Mouse (Mus musculus) neural tube, embryonic 14.5 days (tissue): ENCODE data around the gene Fcgr3. TPM values are rescaled to one million over a fixed set of nuclear protein-coding genes. Genes with fewer than 3 reads are reported as not detected.

Experiments
- ATAC-seq: fragments of 200-750 bp; cut with Nextera tagmentation; 2 replicates; pipeline ENCODE4 v1.8.0; 2017; ENCODE audit warnings: low read depth, mild to moderate bottlenecking, moderate TSS enrichment, moderate library complexity
- H3K27ac ChIP-seq: fragments of 300-500 bp; sonication (generic); 2 replicates; pipeline ENCODE4 v1.5.1; 2014; ENCODE audit warnings: low read depth, mild to moderate bottlenecking, control low read depth, low read length, moderate library complexity, mixed read lengths
- H3K27me3 ChIP-seq: fragments of 300-500 bp; sonication (generic); 2 replicates; pipeline ENCODE4 v1.6.1; 2014; ENCODE audit warnings: low read length; ENCODE audit not compliant: control insufficient read depth, insufficient read depth
- H3K36me3 ChIP-seq: fragments of 300-500 bp; sonication (generic); 2 replicates; pipeline ENCODE4 v1.6.1; 2014; ENCODE audit warnings: low read length, mixed read lengths; ENCODE audit not compliant: control insufficient read depth, insufficient read depth
- H3K4me1 ChIP-seq: fragments of 300-500 bp; sonication (generic); 2 replicates; pipeline ENCODE4 v1.6.1; 2014; ENCODE audit warnings: low read length; ENCODE audit not compliant: control insufficient read depth, insufficient read depth
- H3K4me2 ChIP-seq: fragments of 300-500 bp; sonication (generic); 2 replicates; pipeline ENCODE4 v1.6.1; 2014; ENCODE audit warnings: mild to moderate bottlenecking, low read depth, low read length, control low read depth
- H3K4me3 ChIP-seq: fragments of 300-500 bp; sonication (generic); 2 replicates; pipeline ENCODE4 v1.5.1; 2014; ENCODE audit warnings: low read depth, low read length, control low read depth, mixed read lengths
- H3K9ac ChIP-seq: fragments of 300-500 bp; sonication (generic); replicated peaks from 2 replicates; pipeline ENCODE4 v1.6.1; 2014; ENCODE audit warnings: low read depth, mild to moderate bottlenecking, control low read depth, low read length, mixed read lengths
- H3K9me3 ChIP-seq: fragments of 300-500 bp; sonication (generic); 2 replicates; pipeline ENCODE4 v1.6.1; 2016; ENCODE audit warnings: low read length; ENCODE audit not compliant: control insufficient read depth
- WGBS: fragments of 180-500 bp; shearing (Covaris S2); extraction: QIAGEN DNeasy Blood & Tissue Kit; methylation state at CpG from one replicate; pipeline ENCODE4 v1.1.7; 2014; 5-methylcytosine and 5-hydroxymethylcytosine counted together
- microRNA-seq: library from miRNA; unstranded; fragments of <30 nt; microRNA quantifications from one replicate; pipeline ENCODE4, GENCODE M21; 2016
- polyA plus RNA-seq: library from polyadenylated mRNA; unstranded; fragments of >200 nt; fragmentation: Nextera tagmentation; extraction: Ambion mirVana; gene quantifications from 2 replicates; pipeline ENCODE4 v1.2.1, GENCODE M21; 2014

Fcgr3 gene
- polyA plus RNA-seq, 1 experiment from 2014 or later = 5.5 TPM

GRCm38 (mm10) chr1:171016676-171017356 is 47.9 kb downstream of the Fcgr3 start:
- H3K27ac ChIP-seq = no peak overlapping the region
- H3K4me2 ChIP-seq = no peak overlapping the region
- H3K36me3 ChIP-seq = no peaks in the 10 kb centered on the region
- H3K27me3 ChIP-seq = no peaks in the 10 kb centered on the region
- H3K4me3 ChIP-seq = no peak overlapping the region
- 91% methylated on average over 6 of the region's 6 CpGs for WGBS
- no peaks in the 10 kb centered on the region for H3K4me1 ChIP-seq
- no peaks in the 10 kb centered on the region for H3K9me3 ChIP-seq
- no peak for ATAC-seq
- no peak overlapping the region for H3K9ac ChIP-seq

GRCm38 (mm10) chr1:171011733-171012132 is 53.0 kb downstream of the Fcgr3 start:
- Histone ChIP-seq H3K9ac (no peak overlapping the region), H3K27me3 (no peaks in the 10 kb centered on the region), H3K36me3 (no peaks in the 10 kb centered on the region), H3K4me3 (no peak overlapping the region), H3K9me3 (no peaks in the 10 kb centered on the region), H3K4me1 (no peaks in the 10 kb centered on the region), H3K4me2 (no peak overlapping the region), H3K27ac (no peak overlapping the region)
- 83% methylated on average over 4 of the region's 4 CpGs for WGBS
- no peak for ATAC-seq

- no peak overlapping the region for H3K9ac ChIP-seq
- H3K4me1 ChIP-seq = no peaks in the 10 kb centered on the region
- H3K36me3 ChIP-seq = no peaks in the 10 kb centered on the region
- ATAC-seq = no peak
- H3K4me2 ChIP-seq = no peak overlapping the region
- no peaks in the 10 kb centered on the region for H3K27me3 ChIP-seq
- 90% methylated on average over 2 of the region's 2 CpGs for WGBS
- H3K4me3 ChIP-seq = no peak overlapping the region
- H3K9me3 ChIP-seq = no peaks in the 10 kb centered on the region
- H3K27ac ChIP-seq = no peak overlapping the region
Observed at GRCm38 (mm10) chr1:171006905-171007304, 57.8 kb downstream of the Fcgr3 start.

GRCm38 (mm10) chr1:171006335-171006734 is 58.4 kb downstream of the Fcgr3 start:
- Histone ChIP-seq H3K4me1 (no peaks in the 10 kb centered on the region), H3K4me2 (no peak overlapping the region), H3K36me3 (no peaks in the 10 kb centered on the region), H3K4me3 (no peak overlapping the region), H3K27ac (no peak overlapping the region), H3K27me3 (no peaks in the 10 kb centered on the region), H3K9ac (no peak overlapping the region), H3K9me3 (no peaks in the 10 kb centered on the region)
- no peak for ATAC-seq
- WGBS = 91% methylated on average over 4 of the region's 4 CpGs

GRCm38 (mm10) chr1:171005586-171005985 is 59.1 kb downstream of the Fcgr3 start:
- H3K9me3 ChIP-seq = no peaks in the 10 kb centered on the region
- no peak overlapping the region for H3K9ac ChIP-seq
- H3K4me1 ChIP-seq = no peaks in the 10 kb centered on the region
- no peak overlapping the region for H3K27ac ChIP-seq
- no peaks in the 10 kb centered on the region for H3K36me3 ChIP-seq
- no peaks in the 10 kb centered on the region for H3K27me3 ChIP-seq
- ATAC-seq = no peak
- no peak overlapping the region for H3K4me2 ChIP-seq
- no peak overlapping the region for H3K4me3 ChIP-seq

- Histone ChIP-seq H3K4me3 (no peak overlapping the region), H3K9ac (no peak overlapping the region), H3K4me1 (no peaks in the 10 kb centered on the region), H3K36me3 (no peaks in the 10 kb centered on the region), H3K4me2 (no peak overlapping the region), H3K27ac (no peak overlapping the region), H3K9me3 (no peaks in the 10 kb centered on the region), H3K27me3 (no peaks in the 10 kb centered on the region)
- ATAC-seq = no peak
- 67% methylated on average over 6 of the region's 6 CpGs for WGBS
Observed at GRCm38 (mm10) chr1:171005081-171005480, 59.7 kb downstream of the Fcgr3 start.

Small RNA genes within 50 kb of the gene (microRNA-seq; reads per million reads assigned to microRNA genes)
- gene Gm27552 (not detected), gene Gm27844 (not detected), gene Mir6546 (1.7 reads per million)

Other genes starting within 250 kb of the Fcgr3 start
- 10.1 and 11.6 TPM in 2 replicates for gene Atf6, start 197.2 kb downstream of the Fcgr3 start, polyA plus RNA-seq
- 0.62 TPM in 1 of 2 replicates, not detected in the other for gene Gm26620, start 179.9 kb downstream of the Fcgr3 start, polyA plus RNA-seq
- 44.6 and 51.0 TPM in 2 replicates for gene Dusp12, start 179.4 kb downstream of the Fcgr3 start, polyA plus RNA-seq
- 0.70 and 1.2 TPM in 2 replicates for gene Fcrlb, start 152.0 kb downstream of the Fcgr3 start, polyA plus RNA-seq
- not detected in 2 replicates for gene Fcrla, start 137.4 kb downstream of the Fcgr3 start, polyA plus RNA-seq
- gene Fcgr2b, start 88.4 kb downstream of the Fcgr3 start, polyA plus RNA-seq = 0.20 and 0.75 TPM in 2 replicates
- gene Fcgr4, start 46.0 kb downstream of the Fcgr3 start, polyA plus RNA-seq = 0.49 TPM in 1 of 2 replicates, not detected in the other
- 2.4 and 5.0 TPM in 2 replicates for gene Cfap126, start 49.0 kb upstream of the Fcgr3 start, polyA plus RNA-seq
- 297 and 334 TPM in 2 replicates for gene Sdhc, start 85.7 kb upstream of the Fcgr3 start, polyA plus RNA-seq
- gene Mpz, start 85.8 kb upstream of the Fcgr3 start, polyA plus RNA-seq = 11.8 TPM in 1 of 2 replicates, not detected in the other
- gene Pcp4l1, start 131.3 kb upstream of the Fcgr3 start, polyA plus RNA-seq = 31.8 and 41.6 TPM in 2 replicates
- gene Nr1i3, start 149.0 kb upstream of the Fcgr3 start, polyA plus RNA-seq = 0.20 and 0.32 TPM in 2 replicates
- 41.5 and 45.5 TPM in 2 replicates for gene Tomm40l, start 157.6 kb upstream of the Fcgr3 start, polyA plus RNA-seq
- 7.9 and 8.2 TPM in 2 replicates for gene Apoa2, start 160.1 kb upstream of the Fcgr3 start, polyA plus RNA-seq
- 10.2 and 33.2 TPM in 2 replicates for gene Fcer1g, start 169.4 kb upstream of the Fcgr3 start, polyA plus RNA-seq
- 1.3 and 2.6 TPM in 2 replicates for gene Adamts4, start 185.5 kb upstream of the Fcgr3 start, polyA plus RNA-seq
- gene Ndufs2, start 186.5 kb upstream of the Fcgr3 start, polyA plus RNA-seq = 234 and 253 TPM in 2 replicates
- 96.5 and 98.1 TPM in 2 replicates for gene B4galt3, start 205.4 kb upstream of the Fcgr3 start, polyA plus RNA-seq
- 49.2 and 51.2 TPM in 2 replicates for gene Ppox, start 216.3 kb upstream of the Fcgr3 start, polyA plus RNA-seq
- gene Usp21, start 223.1 kb upstream of the Fcgr3 start, polyA plus RNA-seq = 76.8 and 87.9 TPM in 2 replicates
- gene Ufc1, start 230.1 kb upstream of the Fcgr3 start, polyA plus RNA-seq = 116 and 124 TPM in 2 replicates